Mouse (Mus musculus): ENCODE data around the gene Efcab3. TPM values are rescaled to one million over a fixed set of nuclear protein-coding genes. Genes with fewer than 3 reads are reported as not detected.

Efcab3 gene
- polyA plus RNA-seq, 1 experiment from 2014 or later = not detected

- Histone ChIP-seq H3K9ac (no peak overlapping the region), H3K4me2 (no peak overlapping the region), H3K27ac (no peak overlapping the region), H3K4me3 (no peak overlapping the region), H3K36me3 (no peaks in the 10 kb centered on the region), H3K9me3 (replicated peaks) (no peaks in the 10 kb centered on the region), H3K27me3 (no peaks in the 10 kb centered on the region), H3K4me1 (replicated peaks) (peaks cover 22% of the 10 kb centered on the region)
- ATAC-seq (replicated peaks; ENCODE audit: insufficient number of reproducible peaks, insufficient read depth, low FRiP score, low read depth) = no peak
- WGBS = 45% methylated on average over 3 of the region's 3 CpGs
Measured at GRCm38 (mm10) chr11:105149353-105149752, 86.0 kb downstream of the Efcab3 start.

- Histone ChIP-seq H3K27me3 (no peaks in the 10 kb centered on the region), H3K4me2 (no peak overlapping the region), H3K9me3 (replicated peaks) (no peaks in the 10 kb centered on the region), H3K36me3 (no peaks in the 10 kb centered on the region), H3K27ac (no peak overlapping the region), H3K4me1 (replicated peaks) (peaks cover 22% of the 10 kb centered on the region), H3K9ac (no peak overlapping the region), H3K4me3 (no peak overlapping the region)
- WGBS = 75% methylated on average over 1 of the region's 1 CpGs
- no peak for ATAC-seq (replicated peaks; ENCODE audit: insufficient number of reproducible peaks, insufficient read depth, low FRiP score, low read depth)
Measured at GRCm38 (mm10) chr11:105149766-105150165, 86.4 kb downstream of the Efcab3 start.

DNA sequence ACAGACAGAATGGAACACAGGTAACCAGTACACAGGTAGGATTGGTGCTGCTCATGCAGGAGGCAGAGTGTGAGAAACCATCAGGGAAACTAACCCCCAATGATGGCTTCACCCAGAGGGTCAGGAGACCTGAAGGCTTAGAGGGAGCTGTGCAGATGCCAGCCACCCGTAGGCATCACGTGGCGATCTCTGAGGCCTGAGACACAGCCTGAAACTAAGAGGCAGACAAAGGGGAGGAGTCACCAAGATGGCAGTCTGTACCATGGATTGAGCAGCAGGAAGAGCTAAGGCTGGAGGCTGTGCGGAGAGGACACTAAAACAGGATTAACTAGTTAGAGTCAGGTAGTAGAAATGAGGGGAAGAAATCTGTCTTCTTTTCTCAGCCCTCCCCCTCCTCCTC lies 87.3 kb downstream of the Efcab3 start:
- H3K9ac ChIP-seq = no peak overlapping the region
- H3K27me3 ChIP-seq = no peaks in the 10 kb centered on the region
- no peak overlapping the region for H3K27ac ChIP-seq
- no peaks in the 10 kb centered on the region for H3K9me3 ChIP-seq (replicated peaks)
- WGBS = 59% methylated on average over 4 of the region's 4 CpGs
- H3K4me2 ChIP-seq = no peak overlapping the region
- H3K4me3 ChIP-seq = no peak overlapping the region
- ATAC-seq (replicated peaks; ENCODE audit: insufficient number of reproducible peaks, insufficient read depth, low FRiP score, low read depth) = no peak
- H3K36me3 ChIP-seq = no peaks in the 10 kb centered on the region
- peaks cover 22% of the 10 kb centered on the region for H3K4me1 ChIP-seq (replicated peaks)

DNA sequence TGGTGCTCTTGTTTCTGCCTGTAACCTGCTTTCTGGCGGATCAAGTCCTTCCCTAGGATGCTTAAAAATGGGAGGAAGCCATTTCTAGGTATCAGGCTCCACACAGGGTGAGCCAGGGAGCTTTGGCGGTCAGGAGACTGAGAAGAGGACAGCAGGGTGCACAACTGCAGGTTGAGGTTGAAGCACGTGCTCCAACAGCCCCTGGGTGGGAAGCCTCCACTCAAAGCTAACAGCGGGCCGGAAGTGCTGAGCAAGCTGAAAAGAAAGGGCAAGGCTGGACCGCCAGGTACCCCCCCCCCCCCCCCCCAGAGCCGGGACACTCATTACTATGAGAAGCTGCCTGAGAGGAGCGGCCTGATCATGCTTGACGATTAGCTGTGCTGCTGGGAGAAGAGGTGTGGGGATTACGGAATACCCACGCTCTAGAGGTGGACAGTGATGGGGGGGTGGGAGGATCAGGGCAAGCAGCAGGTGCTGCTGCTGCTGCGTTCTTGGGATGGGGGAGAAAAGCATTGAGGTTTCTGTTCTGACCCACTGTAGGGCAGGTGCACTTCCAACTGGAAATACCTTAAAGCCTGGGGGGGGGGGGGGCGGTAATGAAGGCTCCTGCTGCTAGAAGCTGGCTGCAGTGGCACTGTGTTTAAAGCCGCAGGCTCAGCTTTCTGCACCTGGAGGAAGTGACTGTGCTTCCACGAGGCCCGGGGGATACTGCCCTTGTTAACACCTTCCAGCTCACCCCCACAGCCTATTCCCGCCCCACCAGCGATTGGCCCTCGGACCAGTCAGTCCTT lies 88.0 kb downstream of the Efcab3 start:
- no peak overlapping the region for H3K4me3 ChIP-seq
- H3K4me2 ChIP-seq = peak overlapping the region; percentile 43
- WGBS = 25% methylated on average over 19 of the region's 19 CpGs

GRCm38 (mm10) chr11:105152017-105152300 lies 88.6 kb downstream of the Efcab3 start:
- no peaks in the 10 kb centered on the region for H3K27me3 ChIP-seq
- H3K9me3 ChIP-seq (replicated peaks) = no peaks in the 10 kb centered on the region
- no peak for ATAC-seq (replicated peaks; ENCODE audit: insufficient number of reproducible peaks, insufficient read depth, low FRiP score, low read depth)
- H3K4me1 ChIP-seq (replicated peaks) = peaks cover 30% of the 10 kb centered on the region
- no peaks in the 10 kb centered on the region for H3K36me3 ChIP-seq
- no peak overlapping the region for H3K4me3 ChIP-seq
- H3K27ac ChIP-seq = no peak overlapping the region
- peak overlapping the region; percentile 43; the same call in 1 of the 2 replicates for H3K4me2 ChIP-seq
- 44% methylated on average over 3 of the region's 4 CpGs for WGBS
- no peak overlapping the region for H3K9ac ChIP-seq

More for the DNA sequence above, 88.0 kb downstream of the Efcab3 start:
- H3K9me3 ChIP-seq (replicated peaks) = no peaks in the 10 kb centered on the region
- H3K27me3 ChIP-seq = no peaks in the 10 kb centered on the region
- H3K9ac ChIP-seq = no peak overlapping the region
- peaks cover 26% of the 10 kb centered on the region for H3K4me1 ChIP-seq (replicated peaks)
- no peak overlapping the region for H3K27ac ChIP-seq
- H3K36me3 ChIP-seq = no peaks in the 10 kb centered on the region
- no peak for ATAC-seq (replicated peaks; ENCODE audit: insufficient number of reproducible peaks, insufficient read depth, low FRiP score, low read depth)

- H3K27ac ChIP-seq = no peak overlapping the region
- 81% methylated on average over 11 of the region's 11 CpGs for WGBS
Measured at GRCm38 (mm10) chr11:105152357-105152899, 89.0 kb downstream of the Efcab3 start.

DNA sequence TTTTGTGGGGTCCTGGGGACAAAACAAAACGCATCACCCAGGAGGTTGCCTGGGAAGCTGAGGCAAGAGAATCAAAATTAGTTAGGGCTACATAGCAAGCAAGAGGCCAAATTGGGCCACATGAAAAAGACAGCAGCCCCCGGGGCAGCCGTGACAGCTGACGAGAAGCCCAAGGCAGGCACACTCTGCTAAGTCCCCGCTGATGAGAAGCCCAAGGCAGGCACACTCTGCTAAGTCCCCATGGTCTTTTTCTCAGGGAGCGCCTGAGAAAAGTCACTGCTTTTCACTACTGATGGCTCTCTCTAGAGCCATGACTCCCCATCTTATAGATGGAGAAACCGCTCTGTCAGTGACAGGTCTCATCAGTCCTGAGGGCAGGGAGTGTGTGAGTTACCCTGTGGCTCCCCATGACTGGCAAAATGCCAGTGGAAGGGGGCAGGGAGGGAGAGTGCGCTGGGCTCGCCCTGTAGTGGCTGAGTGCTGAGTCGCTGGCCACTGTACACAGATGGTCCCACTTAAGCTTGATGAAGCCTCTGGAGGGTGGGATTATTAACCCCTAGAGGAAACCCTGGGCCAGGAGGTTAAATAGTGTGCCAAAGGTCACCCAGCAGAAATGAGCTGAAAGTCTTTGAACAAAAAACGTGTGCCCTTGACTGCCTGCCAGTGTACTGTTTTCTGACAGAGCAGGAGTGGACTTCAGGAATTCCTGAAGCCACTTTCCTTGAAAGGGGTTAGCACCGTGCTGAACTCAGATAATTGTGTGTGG lies 89.9 kb downstream of the Efcab3 start:
- Histone ChIP-seq H3K4me2 (peak overlapping the region; percentile 36), H3K4me3 (no peak overlapping the region), H3K9me3 (replicated peaks) (no peaks in the 10 kb centered on the region), H3K4me1 (replicated peaks) (peaks cover 36% of the 10 kb centered on the region), H3K9ac (no peak overlapping the region; the same call in 1 of the 2 replicates), H3K27me3 (no peaks in the 10 kb centered on the region), H3K36me3 (no peaks in the 10 kb centered on the region), H3K27ac (peak overlapping the region; percentile 59)
- WGBS = 23% methylated on average over 12 of the region's 12 CpGs
- ATAC-seq (replicated peaks; ENCODE audit: insufficient number of reproducible peaks, insufficient read depth, low FRiP score, low read depth) = peak; percentile 88

More at GRCm38 (mm10) chr11:105152357-105152899, 89.0 kb downstream of the Efcab3 start:
- Histone ChIP-seq H3K4me2 (no peak overlapping the region), H3K9me3 (replicated peaks) (no peaks in the 10 kb centered on the region), H3K27me3 (no peaks in the 10 kb centered on the region), H3K4me3 (no peak overlapping the region), H3K36me3 (no peaks in the 10 kb centered on the region), H3K4me1 (replicated peaks) (peaks cover 33% of the 10 kb centered on the region), H3K9ac (no peak overlapping the region)
- no peak for ATAC-seq (replicated peaks; ENCODE audit: insufficient number of reproducible peaks, insufficient read depth, low FRiP score, low read depth)

DNA sequence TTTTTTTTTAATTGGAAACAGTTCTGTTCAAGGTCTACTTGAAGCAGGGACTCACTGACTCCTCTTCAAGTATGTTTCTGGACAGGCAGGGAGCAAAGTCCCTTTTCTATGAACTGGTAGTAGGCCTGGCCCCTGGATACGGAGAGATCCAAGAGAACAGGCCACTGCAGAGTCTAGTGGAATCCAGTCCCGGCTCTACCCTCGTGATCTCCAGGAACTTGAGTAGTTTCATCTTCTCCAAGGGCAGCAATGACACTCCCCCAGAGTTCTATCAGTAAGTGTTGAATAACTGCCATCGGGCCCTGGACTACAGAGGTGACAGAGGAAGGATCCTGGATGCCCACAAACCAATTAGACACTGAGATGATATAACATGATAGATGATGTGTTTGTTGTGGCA lies 92.5 kb downstream of the Efcab3 start:
- ATAC-seq (replicated peaks; ENCODE audit: insufficient number of reproducible peaks, insufficient read depth, low FRiP score, low read depth) = no peak
- H3K4me3 ChIP-seq = no peak overlapping the region
- H3K36me3 ChIP-seq = no peaks in the 10 kb centered on the region
- no peak overlapping the region for H3K4me2 ChIP-seq
- H3K4me1 ChIP-seq (replicated peaks) = peaks cover 36% of the 10 kb centered on the region
- no peak overlapping the region for H3K9ac ChIP-seq
- H3K9me3 ChIP-seq (replicated peaks) = no peaks in the 10 kb centered on the region
- no peaks in the 10 kb centered on the region for H3K27me3 ChIP-seq
- no peak overlapping the region for H3K27ac ChIP-seq
- WGBS = 41% methylated on average over 4 of the region's 4 CpGs

- WGBS = 59% methylated on average over 19 of the region's 19 CpGs
- H3K4me1 ChIP-seq (replicated peaks) = peaks cover 29% of the 10 kb centered on the region
- 0 out of 2 replicates have a peak overlapping the region, but pooled peaks have one; percentile 22 for H3K9ac ChIP-seq
- peak overlapping the region; percentile 65 for H3K27ac ChIP-seq
- H3K9me3 ChIP-seq (replicated peaks) = no peaks in the 10 kb centered on the region
- no peaks in the 10 kb centered on the region for H3K27me3 ChIP-seq
- ATAC-seq (replicated peaks; ENCODE audit: insufficient number of reproducible peaks, insufficient read depth, low FRiP score, low read depth) = no peak
- peak overlapping the region; percentile 45 for H3K4me2 ChIP-seq
- H3K36me3 ChIP-seq = no peaks in the 10 kb centered on the region
- H3K4me3 ChIP-seq = peak overlapping the region; percentile 24
Measured at GRCm38 (mm10) chr11:105156748-105157267, 93.4 kb downstream of the Efcab3 start.

- no peaks in the 10 kb centered on the region for H3K27me3 ChIP-seq
- H3K27ac ChIP-seq = no peak overlapping the region
- H3K4me2 ChIP-seq = no peak overlapping the region
- H3K4me3 ChIP-seq = no peak overlapping the region
- H3K36me3 ChIP-seq = no peaks in the 10 kb centered on the region
- H3K9me3 ChIP-seq (replicated peaks) = no peaks in the 10 kb centered on the region
- H3K9ac ChIP-seq = no peak overlapping the region
- ATAC-seq (replicated peaks; ENCODE audit: insufficient number of reproducible peaks, insufficient read depth, low FRiP score, low read depth) = no peak
- peaks cover 25% of the 10 kb centered on the region for H3K4me1 ChIP-seq (replicated peaks)
Measured at GRCm38 (mm10) chr11:105158047-105158446, 94.7 kb downstream of the Efcab3 start.

DNA sequence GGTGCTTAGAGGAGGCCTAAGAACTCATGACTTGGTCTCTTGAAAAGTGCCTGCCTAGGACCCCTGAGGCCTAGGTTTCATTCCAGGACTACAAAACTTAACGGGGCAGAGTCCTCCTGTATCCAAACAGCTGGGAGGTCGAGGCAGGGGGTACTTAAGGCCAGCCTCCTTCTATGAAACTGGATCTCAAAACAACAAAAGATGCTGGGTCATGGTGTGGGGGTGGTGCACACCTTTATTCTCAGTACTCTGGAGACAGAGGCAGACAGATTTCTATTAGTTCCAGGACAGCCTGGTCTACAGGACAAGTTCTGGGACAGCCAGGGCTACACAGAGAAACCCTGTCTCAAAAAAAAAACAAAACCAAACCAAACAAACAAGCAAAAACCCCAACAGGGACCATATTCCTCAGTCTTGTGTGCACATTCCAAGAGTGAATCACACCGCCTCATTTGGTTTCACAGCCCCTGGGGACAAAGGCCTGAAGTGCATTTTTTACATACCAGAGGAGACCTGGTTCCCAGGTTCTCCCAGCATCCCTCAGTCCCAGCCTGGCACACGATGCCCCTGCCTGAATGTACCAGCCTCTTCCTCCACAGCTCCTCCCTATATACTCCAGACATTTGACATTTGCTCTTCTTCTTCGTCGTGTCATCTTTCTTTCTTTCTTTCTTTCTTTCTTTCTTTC lies 96.4 kb downstream of the Efcab3 start:
- Histone ChIP-seq H3K36me3 (no peaks in the 10 kb centered on the region), H3K27ac (no peak overlapping the region), H3K4me1 (replicated peaks) (peaks cover 14% of the 10 kb centered on the region), H3K4me2 (no peak overlapping the region), H3K4me3 (no peak overlapping the region), H3K27me3 (peaks cover 4% of the 10 kb centered on the region; the same call in 1 of the 2 replicates), H3K9ac (no peak overlapping the region), H3K9me3 (replicated peaks) (0 out of 2 replicates have a peak, but pooled peaks cover 3% of the 10 kb centered on the region)
- no peak for ATAC-seq (replicated peaks; ENCODE audit: insufficient number of reproducible peaks, insufficient read depth, low FRiP score, low read depth)
- 58% methylated on average over 6 of the region's 6 CpGs for WGBS

Data from heart, embryonic 15.5 days (tissue).